Mouse (Mus musculus): ENCODE measurements around the gene Chd3.

Chd3 gene

DNA sequence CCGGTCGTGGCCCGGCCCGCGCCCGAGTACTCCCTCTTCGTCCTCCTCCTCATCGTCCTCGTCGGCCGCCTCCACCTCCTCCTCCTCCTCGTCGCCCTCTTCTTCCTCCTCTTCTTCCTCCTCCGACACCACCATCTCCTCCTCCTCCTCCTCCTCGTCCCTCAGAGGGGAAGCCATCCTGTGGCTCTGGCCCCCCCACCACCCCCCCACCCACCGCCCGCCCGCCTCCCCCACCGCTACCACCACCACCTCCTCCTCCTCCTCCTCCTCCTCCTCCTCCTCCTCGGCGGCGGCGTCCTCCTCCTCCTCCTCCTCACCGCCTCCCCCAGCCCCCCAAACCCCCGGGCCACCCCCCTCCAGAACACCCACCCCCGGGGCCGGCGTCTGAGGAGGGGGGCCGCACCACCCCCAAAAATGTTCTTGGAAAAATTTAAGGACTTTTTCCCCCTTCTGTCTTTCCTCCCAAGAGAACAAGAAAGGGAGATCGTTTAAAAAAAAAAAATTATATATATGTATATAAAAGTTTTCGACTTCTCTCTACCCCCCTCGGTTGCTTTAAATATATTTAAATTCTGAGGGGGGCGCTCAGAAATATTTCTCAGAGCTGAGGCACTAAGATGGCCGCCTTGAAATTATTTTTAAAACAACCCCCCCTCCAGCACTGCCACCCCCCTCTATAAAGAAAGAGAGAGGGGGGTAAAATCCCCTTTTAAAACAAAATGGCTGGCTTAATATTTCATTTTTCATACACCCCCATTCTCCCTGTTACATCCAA lies at the start of gene Chd3:
Gene Chd3 (minus strand): TSS at position 192 of the 775 bp plus-strand sequence.
- peak; percentile 29 for DNase-seq (ENCODE audit: low read depth, low spot score)
- Histone ChIP-seq H3K27me3 (ENCODE audit: control insufficient read depth, insufficient read depth, low read length, poor library complexity, severe bottlenecking) (no peaks in the 10 kb centered on the region), H3K36me3 (ENCODE audit: control insufficient read depth, insufficient read depth, low read length, poor library complexity, severe bottlenecking) (0 out of 2 replicates have a peak, but pooled peaks cover 2% of the 10 kb centered on the region)

DNA sequence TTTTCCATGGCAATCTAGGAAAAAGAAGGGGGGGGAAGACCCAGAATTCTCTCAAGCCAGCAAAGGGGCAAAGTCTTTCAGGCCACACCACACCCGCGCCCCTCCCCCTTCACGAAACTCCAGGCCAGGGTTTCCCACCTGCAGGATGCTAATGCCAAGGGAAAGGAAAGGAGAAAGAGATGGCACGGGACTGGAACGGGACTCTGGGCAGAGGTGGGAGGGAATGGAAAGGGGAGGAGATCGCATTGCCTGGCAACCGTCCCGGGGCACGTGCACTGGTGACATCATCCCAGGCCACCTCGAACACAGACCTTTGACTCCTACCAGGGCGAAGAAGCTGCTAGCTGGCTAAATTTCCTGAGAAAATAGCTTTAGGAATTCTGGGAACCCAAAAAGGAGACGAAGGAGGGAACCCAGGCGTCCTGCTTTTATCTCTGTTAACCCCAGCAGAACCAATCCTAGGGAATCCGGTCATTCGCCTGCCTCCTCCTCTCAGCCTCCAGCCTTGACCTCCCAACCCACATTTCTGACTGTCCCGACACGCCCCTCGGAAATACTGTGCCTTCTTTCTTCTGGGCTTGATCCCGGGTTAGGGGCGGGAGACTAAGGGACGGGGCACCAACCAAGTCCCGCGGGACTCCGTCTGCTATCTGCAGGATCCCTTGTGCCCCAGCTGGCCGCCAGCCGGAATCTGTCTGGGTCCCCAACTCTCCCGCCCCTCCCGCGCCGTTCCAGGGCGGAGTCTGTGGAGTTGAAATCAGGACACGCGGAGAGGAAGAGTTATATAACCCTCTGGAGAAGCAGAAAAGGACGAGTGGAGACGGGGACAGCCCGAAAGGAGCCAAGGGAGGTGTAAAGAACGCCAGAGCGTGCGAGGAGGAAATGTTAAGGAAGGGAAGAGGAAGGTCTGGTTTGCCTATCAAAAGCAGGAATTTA lies 48.5 kb upstream of the Chd3 start:
- peak; percentile 70 for DNase-seq (ENCODE audit: low read depth, low spot score)
- H3K36me3 ChIP-seq (ENCODE audit: control insufficient read depth, insufficient read depth, low read length, poor library complexity, severe bottlenecking) = no peaks in the 10 kb centered on the region
- 0 out of 2 replicates have a peak, but pooled peaks cover 3% of the 10 kb centered on the region for H3K27me3 ChIP-seq (ENCODE audit: control insufficient read depth, insufficient read depth, low read length, poor library complexity, severe bottlenecking)

DNA sequence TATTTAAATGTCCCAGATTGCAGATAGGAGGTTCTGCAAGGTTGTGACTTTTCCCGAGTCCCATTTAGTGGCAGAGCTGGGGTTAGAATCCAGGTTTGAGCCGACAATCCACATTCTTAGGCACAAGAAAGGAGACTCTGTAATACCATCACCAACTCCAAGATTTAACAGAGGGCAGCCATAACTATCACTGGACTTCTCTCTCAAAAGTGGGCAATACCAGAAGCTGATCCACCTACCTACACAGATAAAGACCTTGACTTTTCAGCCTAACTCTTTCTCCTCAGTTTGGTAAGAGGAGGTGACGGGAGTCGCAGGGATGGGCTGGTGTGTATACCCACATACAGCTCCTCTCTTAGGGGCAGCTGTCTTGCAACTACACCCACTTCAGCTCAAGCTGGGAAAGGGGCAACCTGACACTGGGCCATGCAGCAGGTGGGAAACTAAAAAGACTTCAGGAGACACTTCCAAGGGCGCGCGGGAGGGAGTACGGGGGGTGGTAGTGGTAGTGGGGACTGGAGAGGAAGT lies 47.8 kb upstream of the Chd3 start:
- DNase-seq (ENCODE audit: low read depth, low spot score) = peak; percentile 6
- 0 out of 2 replicates have a peak, but pooled peaks cover 3% of the 10 kb centered on the region for H3K27me3 ChIP-seq (ENCODE audit: control insufficient read depth, insufficient read depth, low read length, poor library complexity, severe bottlenecking)
- H3K36me3 ChIP-seq (ENCODE audit: control insufficient read depth, insufficient read depth, low read length, poor library complexity, severe bottlenecking) = no peaks in the 10 kb centered on the region

DNA sequence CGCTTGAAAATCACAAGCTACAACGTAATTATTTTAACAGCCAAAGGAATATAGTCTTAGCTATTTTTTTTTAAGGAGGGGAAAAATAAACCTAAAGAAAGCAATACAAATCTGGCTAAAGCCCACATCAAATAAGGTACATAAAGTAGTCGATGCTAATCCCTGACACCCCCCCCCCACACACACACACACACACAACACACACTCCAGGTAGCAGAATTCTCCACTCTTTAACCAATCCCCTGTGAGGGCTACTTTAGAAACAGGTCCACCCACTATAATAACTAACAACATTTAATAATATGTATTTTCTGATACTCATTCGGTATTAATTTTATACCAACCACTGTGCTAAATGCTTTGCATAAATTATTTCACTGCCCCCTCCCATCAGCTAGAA lies 47.3 kb upstream of the Chd3 start:
- Histone ChIP-seq H3K27me3 (ENCODE audit: control insufficient read depth, insufficient read depth, low read length, poor library complexity, severe bottlenecking) (0 out of 2 replicates have a peak, but pooled peaks cover 3% of the 10 kb centered on the region), H3K36me3 (ENCODE audit: control insufficient read depth, insufficient read depth, low read length, poor library complexity, severe bottlenecking) (no peaks in the 10 kb centered on the region)
- DNase-seq (ENCODE audit: low read depth, low spot score) = no peak

DNA sequence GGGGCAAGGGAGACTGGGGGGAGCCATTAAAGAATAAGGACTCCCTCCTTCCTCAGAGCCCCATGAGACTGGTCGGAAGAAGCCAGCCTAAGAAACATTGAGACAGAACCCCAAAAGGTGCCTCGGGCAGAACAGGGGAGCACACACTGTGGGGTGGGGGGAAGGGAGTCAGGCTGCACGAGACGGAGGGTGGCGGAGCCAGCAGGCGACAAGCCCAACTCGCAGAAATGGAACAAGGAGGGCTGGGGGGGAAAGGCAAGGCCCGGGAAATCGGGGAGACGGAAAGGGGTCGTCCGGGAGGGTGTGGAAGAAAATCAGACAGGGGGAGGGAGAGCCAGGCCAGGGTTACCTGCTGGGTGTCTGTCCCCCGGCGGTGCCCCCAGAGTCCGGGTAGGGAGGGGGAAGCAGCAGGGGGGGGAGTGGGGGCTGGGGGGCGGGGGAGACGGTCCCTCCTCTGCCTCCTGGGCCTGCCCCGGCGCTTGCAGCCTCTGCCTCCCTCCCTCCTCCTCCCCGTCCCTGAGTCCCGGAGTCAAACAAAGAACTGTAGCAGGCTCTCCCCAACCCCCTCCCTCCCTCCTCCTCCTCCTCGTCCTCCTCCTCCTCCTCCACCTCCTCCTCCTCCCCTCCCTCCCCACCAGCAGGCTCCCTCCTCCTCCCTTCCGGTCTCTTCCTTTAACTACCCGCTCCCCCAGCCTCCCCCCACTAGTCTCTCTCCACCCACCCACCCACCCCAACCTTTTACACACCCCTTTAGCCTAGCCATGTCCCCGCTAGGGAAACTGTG lies 46.7 kb upstream of the Chd3 start:
- Histone ChIP-seq H3K27me3 (ENCODE audit: control insufficient read depth, insufficient read depth, low read length, poor library complexity, severe bottlenecking) (0 out of 2 replicates have a peak, but pooled peaks cover 3% of the 10 kb centered on the region), H3K36me3 (ENCODE audit: control insufficient read depth, insufficient read depth, low read length, poor library complexity, severe bottlenecking) (no peaks in the 10 kb centered on the region)
- peak; percentile 22 for DNase-seq (ENCODE audit: low read depth, low spot score)

DNA sequence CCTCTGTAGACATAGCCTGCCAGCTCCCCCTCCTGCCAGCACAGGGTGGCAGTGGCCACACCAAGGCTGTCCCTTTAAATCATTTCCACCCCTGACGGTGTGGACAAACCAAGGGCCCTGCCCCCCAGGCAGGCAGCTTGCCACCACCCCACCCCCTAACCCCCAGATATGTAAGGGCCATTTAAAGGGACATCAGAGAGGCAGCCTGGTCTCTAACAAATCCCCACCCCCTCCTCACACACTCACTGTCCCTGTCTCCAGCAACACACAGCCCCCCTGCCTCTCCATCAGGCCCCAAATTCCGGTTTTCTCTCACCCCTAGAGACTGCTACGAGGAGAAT lies 46.1 kb upstream of the Chd3 start:
- Histone ChIP-seq H3K27me3 (ENCODE audit: control insufficient read depth, insufficient read depth, low read length, poor library complexity, severe bottlenecking) (0 out of 2 replicates have a peak, but pooled peaks cover 3% of the 10 kb centered on the region), H3K36me3 (ENCODE audit: control insufficient read depth, insufficient read depth, low read length, poor library complexity, severe bottlenecking) (no peaks in the 10 kb centered on the region)
- no peak for DNase-seq (ENCODE audit: low read depth, low spot score)

DNA sequence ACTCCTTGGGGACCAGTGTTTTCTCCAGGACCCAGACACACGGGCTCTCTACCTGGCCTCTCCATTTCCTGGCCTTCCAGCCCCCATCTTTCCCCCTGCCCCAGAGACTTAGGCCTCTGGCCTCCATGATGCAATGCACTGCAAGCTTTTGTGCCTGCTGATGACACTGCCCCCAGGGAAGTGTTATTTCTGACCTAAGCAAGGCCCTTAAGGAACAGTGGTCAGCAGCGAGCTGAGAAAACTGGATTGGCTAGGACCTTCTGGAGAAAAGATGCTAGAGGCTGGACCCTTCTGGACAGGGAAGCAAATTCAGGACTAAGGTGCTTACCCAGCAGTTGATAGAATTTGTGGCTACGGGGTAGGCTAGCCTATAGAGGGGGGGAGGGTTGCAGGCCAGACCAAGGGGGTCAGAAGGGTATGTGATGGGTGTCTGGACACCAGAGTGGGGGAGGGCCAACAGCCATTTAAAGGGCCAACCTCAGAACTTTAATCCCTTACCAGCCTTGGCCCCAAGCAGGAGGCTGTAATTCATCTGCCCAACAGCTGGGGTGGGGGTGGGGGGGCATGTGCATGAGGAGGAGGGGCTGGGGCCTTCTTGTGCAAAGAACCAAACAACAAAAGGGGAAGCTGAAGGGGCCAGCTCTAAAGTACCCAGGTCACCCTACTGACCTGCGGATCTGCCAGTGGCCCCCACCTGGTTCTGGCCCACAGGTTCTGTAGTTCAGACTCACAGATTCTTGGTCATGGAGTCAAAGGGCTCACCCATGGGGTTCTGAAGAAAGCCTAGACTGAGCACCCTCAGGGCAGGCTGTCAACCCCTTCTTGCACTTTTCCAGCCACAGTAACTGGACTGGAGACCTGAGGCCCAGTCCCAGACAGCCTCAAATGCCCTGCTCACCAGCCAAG lies 45.5 kb upstream of the Chd3 start:
- no peaks in the 10 kb centered on the region for H3K36me3 ChIP-seq (ENCODE audit: control insufficient read depth, insufficient read depth, low read length, poor library complexity, severe bottlenecking)
- DNase-seq (ENCODE audit: low read depth, low spot score) = peak; percentile 12
- H3K27me3 ChIP-seq (ENCODE audit: control insufficient read depth, insufficient read depth, low read length, poor library complexity, severe bottlenecking) = 0 out of 2 replicates have a peak, but pooled peaks cover 3% of the 10 kb centered on the region

DNA sequence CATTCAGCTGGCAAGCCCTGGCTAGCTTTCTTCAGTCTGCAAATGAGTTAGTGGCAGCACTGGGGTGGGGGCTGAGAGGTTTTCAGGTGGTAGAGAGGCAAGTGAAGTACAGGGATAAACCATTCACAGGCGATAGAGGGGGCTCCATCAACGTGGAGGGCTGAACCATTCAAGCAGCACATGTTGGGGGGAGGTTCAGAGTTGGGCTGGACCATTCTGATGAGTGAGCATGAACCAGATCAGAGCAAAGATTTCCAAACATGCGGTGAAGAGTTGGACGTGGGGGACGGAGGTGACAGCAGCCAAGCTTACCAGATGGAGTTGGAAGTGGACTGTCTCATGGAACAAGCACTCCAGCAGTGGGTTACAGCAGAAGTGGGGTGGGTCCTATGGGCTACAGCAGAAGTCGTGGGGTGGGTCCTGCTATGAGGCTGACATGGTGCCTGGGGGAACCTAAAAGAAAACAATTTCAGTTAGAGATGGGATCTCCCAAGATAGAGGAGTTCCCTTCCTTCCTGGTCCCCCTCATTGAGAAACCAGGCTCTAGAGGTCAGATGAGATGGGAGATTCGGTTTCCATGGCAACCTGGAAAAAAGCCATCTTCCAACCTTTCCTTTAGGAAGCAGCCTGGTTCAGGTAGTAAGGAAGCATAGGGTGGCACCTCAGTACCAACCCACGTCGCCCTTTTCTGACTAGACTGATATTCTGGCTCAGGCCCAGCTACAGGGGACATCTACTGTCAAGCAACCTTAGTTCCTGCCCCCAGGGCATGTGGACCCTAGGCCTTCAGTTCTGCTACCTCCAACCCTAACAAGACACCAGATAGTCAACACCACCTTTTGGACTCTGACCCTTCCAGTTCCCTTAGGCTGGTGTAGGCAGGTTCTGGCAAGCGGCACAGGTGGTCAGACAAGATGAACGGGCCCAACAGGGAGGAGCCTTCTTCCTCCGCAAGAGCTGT lies 44.3 kb upstream of the Chd3 start, which contains the start of gene Kdm6b:
Gene Kdm6b (minus strand): TSS at position 455 of the 961 bp plus-strand sequence.
- H3K27me3 ChIP-seq (ENCODE audit: control insufficient read depth, insufficient read depth, low read length, poor library complexity, severe bottlenecking) = 0 out of 2 replicates have a peak, but pooled peaks cover 3% of the 10 kb centered on the region
- H3K36me3 ChIP-seq (ENCODE audit: control insufficient read depth, insufficient read depth, low read length, poor library complexity, severe bottlenecking) = no peaks in the 10 kb centered on the region
- DNase-seq (ENCODE audit: low read depth, low spot score) = peak; percentile 26

DNA sequence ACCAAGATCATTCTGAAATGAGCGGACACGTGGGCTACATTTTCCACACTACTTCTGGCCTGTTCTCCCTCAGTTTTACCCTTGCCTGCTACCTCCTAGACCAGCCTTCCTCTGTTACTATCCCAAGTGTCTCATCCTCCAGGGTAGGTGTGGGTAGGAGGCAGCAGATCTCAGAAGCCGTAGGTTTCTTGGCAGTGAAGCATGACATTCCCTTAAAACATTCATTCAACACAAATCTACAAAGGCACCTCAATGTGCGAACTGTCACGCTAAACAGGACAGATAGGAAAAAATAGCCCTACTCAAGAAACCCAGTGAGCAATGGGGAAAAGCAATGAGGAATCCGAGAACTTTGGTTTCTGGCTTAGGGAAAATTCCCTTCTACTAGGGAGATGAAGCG lies 43.3 kb upstream of the Chd3 start:
- Histone ChIP-seq H3K36me3 (ENCODE audit: control insufficient read depth, insufficient read depth, low read length, poor library complexity, severe bottlenecking) (no peaks in the 10 kb centered on the region), H3K27me3 (ENCODE audit: control insufficient read depth, insufficient read depth, low read length, poor library complexity, severe bottlenecking) (no peaks in the 10 kb centered on the region)
- DNase-seq (ENCODE audit: low read depth, low spot score) = no peak

DNA sequence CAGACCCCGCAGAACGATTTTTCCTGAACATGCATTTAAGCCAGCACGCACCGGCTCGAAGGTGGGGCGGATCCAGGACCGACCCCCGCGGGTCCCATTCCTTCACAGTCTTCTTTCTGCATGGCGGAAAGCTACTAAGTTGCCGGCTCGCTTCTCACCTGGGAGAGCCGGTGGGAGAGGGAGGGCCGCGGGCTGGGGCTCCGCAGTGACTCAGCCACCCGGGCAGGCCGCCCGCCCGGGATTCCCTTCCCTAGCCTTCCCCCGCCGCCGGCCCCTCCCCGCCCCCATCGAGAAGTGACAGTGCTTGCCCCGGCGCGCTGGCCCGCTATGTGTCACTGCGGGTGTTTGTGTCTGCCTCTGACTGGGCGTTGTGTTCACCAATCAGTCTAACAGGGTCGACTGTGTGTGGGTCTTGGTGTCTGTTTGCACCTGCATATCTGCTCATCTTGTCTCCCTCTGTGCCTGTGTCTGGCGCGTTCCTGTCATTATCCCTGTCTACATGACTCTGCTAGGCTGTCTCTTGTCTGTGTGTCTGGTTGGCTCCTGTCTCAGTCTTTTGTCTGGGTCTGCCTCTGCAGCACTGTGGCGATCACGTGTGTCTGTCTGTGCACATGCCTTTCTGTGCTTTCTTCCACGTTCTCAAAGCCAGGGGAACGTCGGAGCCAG lies 42.5 kb upstream of the Chd3 start:
- DNase-seq (ENCODE audit: low read depth, low spot score) = peak; percentile 71
- Histone ChIP-seq H3K36me3 (ENCODE audit: control insufficient read depth, insufficient read depth, low read length, poor library complexity, severe bottlenecking) (no peaks in the 10 kb centered on the region), H3K27me3 (ENCODE audit: control insufficient read depth, insufficient read depth, low read length, poor library complexity, severe bottlenecking) (no peaks in the 10 kb centered on the region)

DNA sequence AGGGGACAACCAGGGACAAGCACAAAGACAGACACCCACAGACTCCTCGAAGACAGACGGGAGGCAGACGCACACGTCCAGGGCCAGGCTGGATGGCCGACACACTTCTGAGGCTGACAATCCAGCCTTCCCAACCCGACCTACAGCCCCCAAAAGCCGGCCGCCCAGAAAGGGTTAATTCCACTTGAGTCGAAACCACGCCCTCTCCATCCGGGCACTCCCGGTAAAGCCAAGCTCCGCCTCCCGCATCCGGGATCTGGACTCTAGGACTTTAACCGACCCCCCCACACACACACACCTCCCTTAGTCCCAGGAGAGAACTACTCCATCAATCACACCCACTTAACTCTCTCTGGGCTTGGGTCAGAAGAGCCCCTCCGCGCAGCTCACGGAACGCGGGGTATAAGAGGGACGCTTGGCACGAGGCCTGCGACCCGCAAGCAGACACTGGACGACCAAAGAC lies 41.9 kb upstream of the Chd3 start:
- Histone ChIP-seq H3K27me3 (ENCODE audit: control insufficient read depth, insufficient read depth, low read length, poor library complexity, severe bottlenecking) (no peaks in the 10 kb centered on the region), H3K36me3 (ENCODE audit: control insufficient read depth, insufficient read depth, low read length, poor library complexity, severe bottlenecking) (no peaks in the 10 kb centered on the region)
- peak; percentile 91 for DNase-seq (ENCODE audit: low read depth, low spot score)
